Mouse (Mus musculus): Measurements from ENCODE around the gene Palld. TPM values are rescaled to one million over a fixed set of nuclear protein-coding genes. Genes with fewer than 3 reads are reported as not detected.

The Palld gene
- polyA plus RNA-seq, 1 experiment from 2014 or later = 62.2 TPM

DNA sequence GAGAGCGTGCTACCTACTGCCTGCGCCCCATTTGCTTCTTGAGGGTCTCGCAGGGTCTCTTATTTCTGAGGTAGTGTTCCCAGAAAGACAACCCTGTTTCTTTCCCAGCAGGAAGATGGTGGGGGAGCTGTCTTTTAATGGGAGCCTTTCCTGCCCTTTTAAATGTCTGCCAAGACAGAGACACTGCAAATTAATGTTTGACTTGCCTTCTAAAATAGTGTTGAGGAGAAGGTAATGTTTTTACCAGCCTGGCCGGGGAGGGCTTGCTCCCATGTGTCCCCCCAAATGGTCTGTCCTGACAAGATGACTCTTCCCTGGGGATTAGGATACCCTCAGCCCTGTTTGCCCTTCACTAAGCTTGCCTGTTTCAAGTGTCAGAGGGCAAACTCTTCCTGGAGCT, 342.5 kb downstream of the Palld start:
- Histone ChIP-seq H3K4me1 (peaks cover 15% of the 10 kb centered on the region), H3K36me3 (replicated peaks) (peaks cover 3% of the 10 kb centered on the region; the same call in 1 of the 2 replicates), H3K4me3 (no peak overlapping the region), H3K9me3 (no peaks in the 10 kb centered on the region), H3K27ac (replicated peaks) (no peak overlapping the region), H3K27me3 (replicated peaks; ENCODE audit: low read depth, poor library complexity, severe bottlenecking) (no peaks in the 10 kb centered on the region)
- no peak for DNase-seq (ENCODE audit: low spot score)
- WGBS = 92% methylated on average over 4 of the region's 4 CpGs

DNA sequence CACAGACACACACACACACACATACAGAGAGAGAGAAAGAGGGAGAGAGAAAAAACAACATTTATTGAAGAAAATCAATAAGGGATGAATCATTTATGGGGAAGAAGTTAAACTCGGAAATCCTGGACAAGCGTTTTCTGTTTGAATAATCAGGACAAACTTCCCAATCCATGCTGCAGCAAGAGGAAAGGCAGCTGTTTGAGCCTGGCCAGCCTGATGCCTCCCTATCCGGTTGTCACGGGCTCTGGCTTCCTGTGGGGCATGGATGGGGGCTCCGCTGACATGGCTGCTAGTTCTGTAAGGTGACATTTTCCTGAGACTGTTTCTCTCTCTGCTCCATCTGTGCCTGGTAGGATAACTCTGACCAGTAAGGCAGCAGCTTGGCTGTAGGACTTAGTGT, 343.0 kb downstream of the Palld start:
- H3K4me3 ChIP-seq = no peak overlapping the region
- no peaks in the 10 kb centered on the region for H3K9me3 ChIP-seq
- 78% methylated on average over 5 of the region's 5 CpGs for WGBS
- DNase-seq (ENCODE audit: low spot score) = no peak
- H3K4me1 ChIP-seq = peaks cover 16% of the 10 kb centered on the region
- peaks cover 3% of the 10 kb centered on the region; the same call in 1 of the 2 replicates for H3K36me3 ChIP-seq (replicated peaks)
- H3K27me3 ChIP-seq (replicated peaks; ENCODE audit: low read depth, poor library complexity, severe bottlenecking) = no peaks in the 10 kb centered on the region
- no peak overlapping the region; the same call in 1 of the 2 replicates for H3K27ac ChIP-seq (replicated peaks)

DNA sequence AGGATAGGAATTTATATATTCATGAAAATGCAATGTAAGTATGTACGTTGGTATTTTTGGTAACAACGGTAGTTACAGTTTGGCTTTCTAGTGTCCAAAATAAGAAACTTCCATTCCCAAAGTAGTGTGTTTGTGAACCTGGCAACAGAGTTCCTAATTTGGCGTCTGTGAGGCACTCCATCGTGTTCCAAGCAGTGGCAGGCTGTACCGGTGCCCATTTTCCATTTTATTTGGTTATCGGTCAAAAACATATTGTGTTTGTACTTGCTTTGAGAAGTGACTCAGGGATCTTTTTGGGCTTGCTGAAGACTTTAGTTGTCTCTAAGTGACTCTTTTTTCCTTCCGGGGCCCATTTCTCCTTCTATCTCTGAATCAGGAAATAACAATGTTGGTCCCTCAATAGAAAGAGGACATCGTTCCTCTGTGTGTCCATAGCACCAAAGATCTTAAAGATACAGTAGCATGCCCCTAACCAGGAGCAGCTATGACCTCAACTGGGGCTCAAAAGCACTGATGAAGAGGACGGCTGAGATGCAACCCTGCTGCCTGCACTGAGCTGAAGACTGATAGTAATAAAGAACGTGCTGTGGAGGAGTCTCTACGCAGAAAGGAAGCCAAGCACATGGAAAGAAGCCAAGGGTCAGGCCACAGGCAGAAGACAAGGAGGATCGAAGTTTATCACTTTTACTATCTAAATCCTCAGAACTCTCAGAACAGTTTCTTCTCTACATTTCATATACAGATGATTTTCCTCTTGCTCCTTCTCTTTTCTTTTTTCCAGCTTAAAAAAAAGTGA, 344.2 kb downstream of the Palld start:
- peaks cover 16% of the 10 kb centered on the region for H3K4me1 ChIP-seq
- no peak overlapping the region for H3K27ac ChIP-seq (replicated peaks)
- no peak for DNase-seq (ENCODE audit: low spot score)
- WGBS = 93% methylated on average over 12 of the region's 12 CpGs
- no peaks in the 10 kb centered on the region for H3K9me3 ChIP-seq
- no peak overlapping the region for H3K4me3 ChIP-seq
- no peaks in the 10 kb centered on the region for H3K27me3 ChIP-seq (replicated peaks; ENCODE audit: low read depth, poor library complexity, severe bottlenecking)
- peaks cover 3% of the 10 kb centered on the region; the same call in 1 of the 2 replicates for H3K36me3 ChIP-seq (replicated peaks)

DNA sequence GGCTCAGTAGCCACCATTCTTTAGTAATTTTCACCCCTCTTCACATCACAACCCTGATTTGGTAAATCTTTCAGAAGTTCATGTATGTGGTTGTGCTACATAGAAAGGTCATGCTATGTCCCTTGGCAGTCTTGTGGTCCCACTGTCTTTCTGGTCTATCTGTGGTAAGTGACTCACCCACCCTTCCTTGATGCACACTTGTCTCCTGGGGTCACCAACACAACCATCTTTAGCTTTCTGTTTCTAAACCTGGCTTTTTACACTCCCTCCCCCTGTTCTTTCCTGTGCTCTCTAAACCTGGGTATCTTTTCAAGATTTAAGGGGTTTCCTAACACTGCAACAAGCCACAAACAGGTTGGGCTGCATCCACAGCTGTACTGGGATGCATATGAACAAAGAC, 345.5 kb downstream of the Palld start:
- no peaks in the 10 kb centered on the region for H3K27me3 ChIP-seq (replicated peaks; ENCODE audit: low read depth, poor library complexity, severe bottlenecking)
- H3K4me1 ChIP-seq = peaks cover 20% of the 10 kb centered on the region
- H3K27ac ChIP-seq (replicated peaks) = no peak overlapping the region
- peaks cover 3% of the 10 kb centered on the region; the same call in 1 of the 2 replicates for H3K36me3 ChIP-seq (replicated peaks)
- no peaks in the 10 kb centered on the region for H3K9me3 ChIP-seq
- DNase-seq (ENCODE audit: low spot score) = no peak
- no peak overlapping the region for H3K4me3 ChIP-seq

DNA sequence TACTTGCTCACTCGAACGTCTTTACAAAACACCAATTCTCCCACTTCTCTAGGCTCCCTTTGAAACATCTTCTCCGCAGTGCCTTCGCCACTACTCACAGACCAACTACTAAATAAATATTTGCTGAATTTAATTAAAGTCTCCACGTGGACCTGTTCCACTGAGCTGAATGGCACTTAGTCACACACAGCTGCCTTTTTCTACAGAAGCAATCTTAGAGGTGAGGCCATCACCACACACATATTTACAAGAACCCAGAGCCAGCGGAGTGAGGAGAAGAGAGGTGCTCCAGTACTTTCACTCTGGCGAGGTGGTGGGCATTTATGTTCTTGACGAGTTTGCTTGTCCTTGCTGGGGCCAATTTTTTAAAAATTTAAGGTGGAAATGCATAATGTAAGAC, 346.3 kb downstream of the Palld start:
- no peak overlapping the region for H3K27ac ChIP-seq (replicated peaks)
- H3K27me3 ChIP-seq (replicated peaks; ENCODE audit: low read depth, poor library complexity, severe bottlenecking) = no peaks in the 10 kb centered on the region
- peaks cover under 1% of the 10 kb centered on the region; the same call in 1 of the 2 replicates for H3K36me3 ChIP-seq (replicated peaks)
- WGBS = 70% methylated on average over 8 of the region's 8 CpGs
- no peaks in the 10 kb centered on the region for H3K9me3 ChIP-seq
- peaks cover 22% of the 10 kb centered on the region for H3K4me1 ChIP-seq
- DNase-seq (ENCODE audit: low spot score) = no peak
- H3K4me3 ChIP-seq = no peak overlapping the region

DNA sequence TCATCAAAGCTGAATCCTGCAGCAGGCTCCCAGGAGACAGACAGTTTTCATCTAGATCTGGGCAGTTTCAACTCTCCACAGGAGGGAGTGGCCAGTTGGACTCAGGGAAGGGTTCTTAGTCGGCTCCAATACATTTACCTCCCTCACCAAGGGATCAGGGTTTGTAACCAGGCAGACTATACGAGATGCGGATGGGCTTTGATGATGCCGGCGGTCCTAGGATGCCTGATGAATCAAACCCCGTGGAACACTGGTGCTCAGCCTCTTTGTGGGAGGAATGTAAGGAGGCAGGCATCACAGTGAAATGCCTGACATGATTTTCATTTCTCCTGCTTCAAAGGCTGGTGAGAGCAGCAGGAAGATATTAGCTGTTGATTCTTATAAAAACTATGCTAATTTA, 347.1 kb downstream of the Palld start:
- H3K27ac ChIP-seq (replicated peaks) = no peak overlapping the region
- H3K27me3 ChIP-seq (replicated peaks; ENCODE audit: low read depth, poor library complexity, severe bottlenecking) = no peaks in the 10 kb centered on the region
- H3K36me3 ChIP-seq (replicated peaks) = peaks cover 3% of the 10 kb centered on the region
- no peak for DNase-seq (ENCODE audit: low spot score)
- peaks cover 1% of the 10 kb centered on the region; the same call in 1 of the 2 replicates for H3K9me3 ChIP-seq
- 71% methylated on average over 6 of the region's 6 CpGs for WGBS
- no peak overlapping the region for H3K4me3 ChIP-seq
- peaks cover 22% of the 10 kb centered on the region for H3K4me1 ChIP-seq

DNA sequence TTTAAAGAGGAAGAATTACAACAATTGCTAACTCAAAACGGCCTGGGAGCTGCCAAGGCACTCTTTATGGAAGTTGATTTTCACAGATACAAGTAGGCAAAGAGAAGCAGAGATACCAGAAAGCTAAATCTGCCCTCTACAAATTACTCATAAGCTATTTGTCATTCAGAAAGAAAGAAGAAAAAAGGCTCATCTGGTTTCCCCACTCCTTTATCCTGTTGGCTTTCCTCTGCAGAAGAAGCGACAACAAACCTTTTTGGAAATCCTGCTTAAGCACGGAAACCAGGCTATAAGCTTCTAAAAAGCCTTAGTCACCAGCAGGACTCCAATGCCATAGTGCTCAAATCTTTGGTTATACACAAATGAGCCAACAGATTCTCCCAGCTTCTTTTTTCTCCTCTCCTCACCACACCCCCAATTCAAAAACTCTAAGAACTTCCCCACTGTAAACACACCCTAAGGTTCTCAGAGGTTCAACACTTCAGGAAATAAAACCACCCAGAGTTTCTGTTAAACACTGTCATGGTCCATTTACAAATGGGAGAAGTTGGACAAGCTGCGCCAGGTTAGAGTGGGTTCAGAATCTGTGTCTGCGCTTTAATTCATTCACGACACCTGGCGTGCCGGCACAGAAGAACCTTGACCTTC, 349.6 kb downstream of the Palld start:
- no peak for DNase-seq (ENCODE audit: low spot score)
- 84% methylated on average over 8 of the region's 8 CpGs for WGBS
- Histone ChIP-seq H3K9me3 (peaks cover 19% of the 10 kb centered on the region), H3K4me1 (peaks cover 31% of the 10 kb centered on the region), H3K4me3 (no peak overlapping the region), H3K36me3 (replicated peaks) (peaks cover 28% of the 10 kb centered on the region), H3K27ac (replicated peaks) (no peak overlapping the region), H3K27me3 (replicated peaks; ENCODE audit: low read depth, poor library complexity, severe bottlenecking) (no peaks in the 10 kb centered on the region)

DNA sequence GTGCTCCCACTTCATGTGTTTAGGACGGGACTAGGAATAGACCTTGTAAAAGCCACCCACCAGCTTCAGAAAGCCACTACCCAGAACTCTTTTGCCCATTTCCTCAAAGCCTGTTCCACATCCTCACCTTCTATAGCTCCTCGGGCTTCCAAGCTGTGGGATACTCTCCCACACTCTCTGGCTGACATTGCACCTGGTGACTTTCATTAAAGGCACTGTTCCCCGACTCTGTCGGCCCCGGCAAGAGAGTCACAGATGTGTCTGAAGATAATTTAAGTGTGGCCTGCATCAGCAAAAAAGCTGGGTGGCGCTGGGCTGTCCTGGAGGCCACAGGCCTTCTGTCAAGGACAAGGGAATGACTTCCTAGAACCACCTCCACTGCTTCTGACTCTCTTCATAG, 350.3 kb downstream of the Palld start:
- H3K4me1 ChIP-seq = peaks cover 31% of the 10 kb centered on the region
- WGBS = 74% methylated on average over 6 of the region's 6 CpGs
- no peak overlapping the region for H3K4me3 ChIP-seq
- H3K27me3 ChIP-seq (replicated peaks; ENCODE audit: low read depth, poor library complexity, severe bottlenecking) = no peaks in the 10 kb centered on the region
- H3K27ac ChIP-seq (replicated peaks) = no peak overlapping the region; the same call in 1 of the 2 replicates
- H3K36me3 ChIP-seq (replicated peaks) = peaks cover 34% of the 10 kb centered on the region
- peaks cover 19% of the 10 kb centered on the region for H3K9me3 ChIP-seq
- DNase-seq (ENCODE audit: low spot score) = no peak

DNA sequence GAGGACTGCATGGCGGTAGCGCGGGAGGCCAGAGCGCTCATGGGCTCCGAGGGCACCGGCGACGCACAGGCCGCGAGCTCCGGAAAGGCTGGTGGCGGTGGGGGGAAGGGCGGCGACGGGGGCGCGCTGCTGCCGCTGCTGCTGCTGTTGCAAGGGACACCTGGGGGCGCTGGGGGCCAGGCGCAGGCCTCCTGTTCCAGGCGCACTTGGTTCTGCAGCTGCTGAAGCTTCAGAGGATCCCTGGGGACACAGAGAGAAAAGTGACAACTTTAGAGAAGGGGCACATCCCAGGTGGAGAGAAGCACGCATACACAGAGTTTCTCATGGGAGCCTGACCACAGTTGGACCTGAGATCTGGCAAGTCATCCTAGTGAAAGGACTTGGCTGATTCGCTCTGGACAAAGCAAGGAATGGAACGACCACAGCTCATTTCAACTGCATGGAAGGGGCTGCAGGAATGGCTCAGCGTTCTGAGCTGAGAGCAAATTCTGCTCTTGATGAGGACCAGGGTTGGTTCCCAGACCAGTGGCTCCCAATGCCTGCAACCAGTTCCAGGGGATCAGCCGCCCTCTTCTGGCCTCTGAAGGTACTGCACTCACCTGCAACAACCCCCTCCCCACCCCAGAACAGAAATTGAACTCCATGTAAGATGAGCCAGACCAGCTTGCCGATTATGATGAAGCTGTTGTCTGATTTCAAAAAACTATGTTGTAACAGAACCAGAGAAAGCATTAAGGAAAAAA, 352.3 kb downstream of the Palld start:
- Histone ChIP-seq H3K4me3 (peak overlapping the region; percentile 46), H3K36me3 (replicated peaks) (peaks cover 49% of the 10 kb centered on the region), H3K27me3 (replicated peaks; ENCODE audit: low read depth, poor library complexity, severe bottlenecking) (no peaks in the 10 kb centered on the region), H3K27ac (replicated peaks) (peak overlapping the region; percentile 31; the same call in 1 of the 2 replicates), H3K4me1 (peaks cover 19% of the 10 kb centered on the region), H3K9me3 (peaks cover 19% of the 10 kb centered on the region)
- WGBS = 28% methylated on average over 27 of the region's 27 CpGs
- DNase-seq (ENCODE audit: low spot score) = peak; percentile 68

DNA sequence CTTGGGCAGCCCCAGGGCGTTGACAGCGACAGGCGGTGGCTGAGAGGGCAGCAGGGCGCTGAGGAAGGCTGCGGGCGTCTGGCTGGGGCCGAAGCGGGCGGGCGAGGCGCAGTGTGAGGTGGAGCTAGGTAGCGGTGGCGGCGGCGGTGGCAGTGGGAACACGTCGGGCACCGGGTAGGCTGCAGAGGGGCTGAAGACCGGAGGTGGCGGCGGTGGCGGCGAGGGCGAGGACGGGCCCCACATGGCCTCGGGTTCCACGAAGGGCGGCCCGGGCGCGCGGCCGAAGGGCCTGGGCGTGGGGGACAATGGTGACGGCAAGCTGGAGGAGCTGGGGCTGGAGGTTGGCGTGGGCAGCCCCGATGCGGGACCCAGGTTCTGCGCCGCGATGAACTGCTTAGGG, 352.9 kb downstream of the Palld start:
- Histone ChIP-seq H3K27me3 (replicated peaks; ENCODE audit: low read depth, poor library complexity, severe bottlenecking) (no peaks in the 10 kb centered on the region), H3K4me3 (peak overlapping the region; percentile 46), H3K36me3 (replicated peaks) (peaks cover 55% of the 10 kb centered on the region), H3K9me3 (peaks cover 19% of the 10 kb centered on the region), H3K27ac (replicated peaks) (peak overlapping the region; percentile 31; the same call in 1 of the 2 replicates), H3K4me1 (peaks cover 15% of the 10 kb centered on the region)
- peak; percentile 32 for DNase-seq (ENCODE audit: low spot score)
- WGBS = 45% methylated on average over 41 of the region's 41 CpGs

DNA sequence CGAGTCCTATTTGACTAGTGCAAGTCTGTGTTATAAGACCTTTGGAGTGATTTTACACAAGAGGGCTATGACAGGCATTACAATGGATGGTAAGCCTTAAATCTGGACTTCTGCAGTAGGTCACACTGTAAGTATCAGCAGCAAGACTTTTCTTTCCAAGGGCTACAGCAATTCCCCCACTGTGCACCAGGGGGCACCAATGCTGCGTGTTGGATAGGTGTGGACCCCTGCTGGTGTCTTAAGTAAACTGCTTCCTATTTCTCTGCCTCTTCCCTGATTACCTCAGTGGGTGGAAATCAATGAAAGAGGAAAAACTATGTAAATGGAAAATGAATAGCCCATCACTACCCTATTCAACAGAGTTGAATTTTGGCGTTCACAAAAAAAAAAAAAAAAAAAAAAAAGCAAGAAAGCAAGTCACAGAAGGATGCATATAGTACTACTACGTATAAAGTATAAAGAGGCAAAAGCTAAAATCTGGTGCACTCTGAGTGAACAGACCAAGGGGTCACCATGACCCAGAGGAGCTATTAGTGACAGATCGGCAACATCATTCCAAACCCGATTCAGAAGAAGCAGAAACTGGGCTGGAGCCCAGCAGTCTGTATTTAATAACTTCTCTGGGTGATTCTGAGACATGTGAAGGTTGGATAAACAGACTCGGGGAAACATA, 362.5 kb downstream of the Palld start:
- Histone ChIP-seq H3K36me3 (replicated peaks) (peaks cover 71% of the 10 kb centered on the region), H3K4me1 (peaks cover 3% of the 10 kb centered on the region; the same call in 1 of the 2 replicates), H3K27ac (replicated peaks) (no peak overlapping the region), H3K4me3 (no peak overlapping the region), H3K27me3 (replicated peaks; ENCODE audit: low read depth, poor library complexity, severe bottlenecking) (no peaks in the 10 kb centered on the region), H3K9me3 (no peaks in the 10 kb centered on the region)
- 51% methylated on average over 7 of the region's 7 CpGs for WGBS
- DNase-seq (ENCODE audit: low spot score) = peak; percentile 88

DNA sequence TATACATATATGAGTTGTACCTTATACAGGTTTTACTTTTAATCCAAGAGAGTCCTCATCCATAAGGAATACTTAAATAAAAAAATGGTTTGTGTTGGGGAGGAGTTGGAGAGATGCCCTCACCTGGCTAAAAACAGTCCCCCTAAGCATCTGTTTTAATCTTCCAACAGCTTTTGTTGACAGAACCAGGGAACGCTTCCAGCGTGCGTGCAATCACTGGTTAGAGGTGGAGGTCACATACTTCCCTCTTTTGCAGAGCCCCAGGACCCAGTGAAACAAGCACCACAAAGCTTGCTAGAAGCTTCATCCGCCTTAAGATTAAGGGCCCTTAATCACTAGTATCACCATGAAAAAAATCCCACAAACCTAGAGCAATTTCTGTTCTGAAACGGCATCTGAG, 365.0 kb downstream of the Palld start:
- no peak overlapping the region for H3K4me3 ChIP-seq
- H3K36me3 ChIP-seq (replicated peaks) = peaks cover 71% of the 10 kb centered on the region
- H3K4me1 ChIP-seq = peaks cover 10% of the 10 kb centered on the region; the same call in 1 of the 2 replicates
- no peak for DNase-seq (ENCODE audit: low spot score)
- H3K27ac ChIP-seq (replicated peaks) = no peak overlapping the region
- H3K9me3 ChIP-seq = no peaks in the 10 kb centered on the region
- no peaks in the 10 kb centered on the region for H3K27me3 ChIP-seq (replicated peaks; ENCODE audit: low read depth, poor library complexity, severe bottlenecking)
- WGBS = 77% methylated on average over 5 of the region's 5 CpGs

Data from embryonic facial prominence, embryonic 10.5 days (tissue).